Mouse (Mus musculus) liver, embryonic 13.5 days (tissue): ENCODE measurements around the gene Tmem107. TPM values are rescaled to one million over a fixed set of nuclear protein-coding genes. Genes with fewer than 3 reads are reported as not detected.

ENCODE experiments used
- ATAC-seq: fragments of 200-750 bp; cut with Nextera tagmentation; 2 replicates; pipeline ENCODE4 v1.8.0; 2017; ENCODE audit warnings: low read depth, mild to moderate bottlenecking, moderate number of reproducible peaks, moderate library complexity
- DNase-seq: peaks from one replicate; pipeline ENCODE4 v3.0.0; 2022
- H3K27ac ChIP-seq: fragments of 300-500 bp; sonication (generic); 2 replicates; pipeline ENCODE4 v1.5.1; 2015; ENCODE audit warnings: moderate library complexity, mild to moderate bottlenecking, inconsistent platforms
- H3K27me3 ChIP-seq: fragments of 300-500 bp; sonication (generic); 2 replicates; pipeline ENCODE4 v1.6.1; 2015; ENCODE audit warnings: mild to moderate bottlenecking, inconsistent platforms
- H3K36me3 ChIP-seq: fragments of 300-500 bp; sonication (generic); 2 replicates; pipeline ENCODE4 v1.6.1; 2015; ENCODE audit warnings: mild to moderate bottlenecking, inconsistent platforms
- H3K4me1 ChIP-seq: fragments of 300-500 bp; sonication (generic); replicated peaks from 2 replicates; pipeline ENCODE4 v1.6.1; 2015; ENCODE audit warnings: inconsistent platforms
- H3K4me2 ChIP-seq: fragments of 300-500 bp; sonication (generic); 2 replicates; pipeline ENCODE4 v1.6.1; 2015; ENCODE audit warnings: inconsistent platforms, mild to moderate bottlenecking, moderate library complexity
- H3K4me3 ChIP-seq: fragments of 300-500 bp; sonication (generic); replicated peaks from 2 replicates; pipeline ENCODE4 v1.5.1; 2015; ENCODE audit warnings: mild to moderate bottlenecking, inconsistent platforms
- H3K9ac ChIP-seq: fragments of 300-500 bp; sonication (generic); 2 replicates; pipeline ENCODE4 v1.6.1; 2015; ENCODE audit warnings: mild to moderate bottlenecking, inconsistent platforms
- H3K9me3 ChIP-seq: fragments of 300-500 bp; sonication (generic); replicated peaks from 2 replicates; pipeline ENCODE4 v1.6.1; 2016; ENCODE audit warnings: inconsistent platforms
- WGBS: fragments of 180-500 bp; shearing (Covaris S2); methylation state at CpG from one replicate; pipeline ENCODE4 v1.1.7; 2015; ENCODE audit not compliant: insufficient replicate concordance; 5-methylcytosine and 5-hydroxymethylcytosine counted together
- polyA plus RNA-seq: library from polyadenylated mRNA; unstranded; fragments of >200 nt; fragmentation: Nextera tagmentation; extraction: Ambion mirVana; gene quantifications from 2 replicates; pipeline ENCODE4 v1.2.1, GENCODE M21; 2015

Gene Tmem107
- 30.8 and 31.7 TPM in 2 replicates for polyA plus RNA-seq

- Histone ChIP-seq H3K4me2 (peak within 1 kb of the TSS; percentile 89), H3K9me3 (no peaks in the 10 kb centered on the region), H3K36me3 (no peaks in the 10 kb centered on the region), H3K9ac (peak within 1 kb of the TSS; percentile 85), H3K4me3 (peak within 1 kb of the TSS; percentile 75), H3K27ac (peak within 1 kb of the TSS; percentile 90), H3K4me1 (peaks cover 66% of the 10 kb centered on the region), H3K27me3 (no peaks in the 10 kb centered on the region)
- DNase-seq: peak; percentile 91
- peak; percentile 76 for ATAC-seq
- under 1% methylated on average over 47 of the region's 47 CpGs for WGBS
These were observed at the start of gene Tmem107 for GRCm38 (mm10) chr11:69070590-69071222. Gene Tmem107 (plus strand): TSS chr11:69070806.

DNA sequence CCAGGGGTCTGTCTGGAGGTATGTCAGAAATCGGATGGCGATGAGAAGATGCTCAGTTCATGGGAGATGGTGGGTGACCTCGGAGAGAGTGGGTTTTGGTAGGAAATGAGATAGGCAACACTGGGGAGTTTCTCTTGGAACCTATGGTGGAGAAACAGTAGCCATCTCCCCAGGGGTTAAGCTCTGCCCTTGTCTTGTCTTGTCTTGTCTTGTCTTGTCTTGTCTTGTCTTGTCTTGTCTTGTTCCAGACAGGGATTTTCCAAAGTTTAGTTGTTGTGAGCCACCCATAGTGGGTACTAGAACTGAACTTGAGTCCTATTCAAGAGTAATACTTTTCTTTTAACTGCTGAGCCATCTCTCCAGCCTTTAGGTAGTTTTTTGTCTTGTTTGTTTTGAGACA is 44.0 kb upstream of the Tmem107 start:
- Histone ChIP-seq H3K9me3 (no peaks in the 10 kb centered on the region), H3K4me3 (no peak overlapping the region), H3K4me1 (no peaks in the 10 kb centered on the region), H3K36me3 (peaks cover 97% of the 10 kb centered on the region), H3K27ac (no peak overlapping the region), H3K4me2 (no peak overlapping the region), H3K9ac (no peak overlapping the region), H3K27me3 (no peaks in the 10 kb centered on the region)
- DNase-seq (no peak), ATAC-seq (no peak)
- WGBS: 89% methylated on average over 3 of the region's 3 CpGs

DNA sequence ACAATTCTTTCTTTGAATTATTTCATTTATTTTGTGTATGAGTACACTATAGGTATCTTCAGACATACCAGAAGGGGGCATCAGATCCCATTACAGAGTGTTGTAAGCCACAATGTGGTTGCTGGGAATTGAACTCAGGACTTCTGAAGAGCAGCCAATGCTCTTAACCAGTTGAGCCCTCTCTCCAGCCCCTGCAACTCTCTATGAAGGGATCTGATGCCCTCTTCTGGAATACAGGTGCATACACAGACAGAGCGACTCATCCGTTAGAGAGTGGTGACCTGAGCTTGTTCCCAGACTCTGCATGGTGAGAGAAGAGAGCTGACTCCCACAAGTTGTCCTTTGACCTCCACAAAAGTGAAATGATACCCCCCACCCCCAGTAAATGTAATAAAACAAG is 41.8 kb upstream of the Tmem107 start:
- DNase-seq: no peak
- Histone ChIP-seq H3K27ac (no peak overlapping the region), H3K27me3 (no peaks in the 10 kb centered on the region), H3K4me1 (no peaks in the 10 kb centered on the region), H3K9me3 (no peaks in the 10 kb centered on the region), H3K36me3 (peaks cover 97% of the 10 kb centered on the region), H3K4me3 (no peak overlapping the region), H3K9ac (no peak overlapping the region), H3K4me2 (no peak overlapping the region)
- WGBS: 65% methylated on average over 2 of the region's 2 CpGs
- ATAC-seq: peak; percentile 45; the same call in 1 of the 2 replicates

DNA sequence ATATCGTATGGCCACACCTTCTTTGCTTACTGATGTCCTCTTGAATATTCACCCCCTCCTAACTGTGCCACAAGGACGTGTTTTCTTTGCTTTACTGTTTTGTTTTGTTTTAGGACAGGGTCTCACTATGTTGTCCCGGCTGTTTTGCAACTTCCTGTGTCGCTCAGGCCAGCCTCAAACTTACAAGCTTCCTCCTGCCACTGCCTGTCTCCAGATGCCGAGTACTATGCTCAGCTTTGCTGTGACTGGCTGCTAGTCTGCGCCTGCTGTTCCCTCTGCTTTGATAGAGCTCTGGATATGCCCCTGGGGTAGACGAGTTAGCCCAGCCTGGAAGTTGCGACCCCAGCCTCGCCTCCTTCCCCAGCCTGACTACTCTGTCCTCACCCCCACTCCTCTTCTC is 37.1 kb upstream of the Tmem107 start:
- no peak overlapping the region for H3K4me3 ChIP-seq
- no peak overlapping the region for H3K4me2 ChIP-seq
- DNase-seq (no peak), ATAC-seq (no peak)
- 56% methylated on average over 9 of the region's 9 CpGs for WGBS
- H3K36me3 ChIP-seq: peaks cover 68% of the 10 kb centered on the region
- no peaks in the 10 kb centered on the region for H3K9me3 ChIP-seq
- no peak overlapping the region for H3K9ac ChIP-seq
- peaks cover 22% of the 10 kb centered on the region for H3K4me1 ChIP-seq
- H3K27me3 ChIP-seq: no peaks in the 10 kb centered on the region
- H3K27ac ChIP-seq: no peak overlapping the region

DNA sequence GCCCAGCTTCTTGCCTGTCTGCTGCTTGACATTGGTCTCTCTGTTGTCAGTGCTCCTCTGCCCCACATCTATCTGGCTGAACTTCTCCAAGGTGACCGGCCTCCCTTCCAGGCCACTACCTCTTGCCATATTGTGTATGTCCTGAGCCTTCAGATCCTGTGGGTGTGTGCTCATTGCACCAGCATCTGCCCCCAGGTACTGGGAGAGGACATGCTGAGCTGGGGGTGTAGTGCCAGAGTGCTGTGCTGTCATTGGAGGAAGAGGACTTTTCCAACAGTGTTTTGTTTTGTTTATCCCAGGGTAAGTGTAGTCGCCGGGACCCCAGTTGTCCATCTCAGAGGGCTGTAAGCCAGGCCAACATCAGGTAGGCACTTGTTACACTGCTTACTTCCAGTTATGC is 36.0 kb upstream of the Tmem107 start:
- Histone ChIP-seq H3K27ac (no peak overlapping the region), H3K4me3 (no peak overlapping the region), H3K27me3 (no peaks in the 10 kb centered on the region), H3K9me3 (no peaks in the 10 kb centered on the region), H3K36me3 (peaks cover 58% of the 10 kb centered on the region), H3K4me2 (no peak overlapping the region), H3K9ac (no peak overlapping the region), H3K4me1 (peaks cover 32% of the 10 kb centered on the region)
- 82% methylated on average over 3 of the region's 3 CpGs for WGBS
- ATAC-seq (no peak), DNase-seq (no peak)

- Histone ChIP-seq H3K4me1 (peaks cover 35% of the 10 kb centered on the region), H3K36me3 (peaks cover 50% of the 10 kb centered on the region), H3K9ac (0 out of 2 replicates have a peak overlapping the region, but pooled peaks have one; percentile 30), H3K4me3 (no peak overlapping the region), H3K27me3 (no peaks in the 10 kb centered on the region), H3K27ac (peak overlapping the region; percentile 40; the same call in 1 of the 2 replicates), H3K4me2 (peak overlapping the region; percentile 94), H3K9me3 (no peaks in the 10 kb centered on the region)
- WGBS: 80% methylated on average over 9 of the region's 9 CpGs
- DNase-seq (no peak), ATAC-seq (no peak)
These were observed 35.2 kb upstream of the Tmem107 start for GRCm38 (mm10) chr11:69035411-69035810.

DNA sequence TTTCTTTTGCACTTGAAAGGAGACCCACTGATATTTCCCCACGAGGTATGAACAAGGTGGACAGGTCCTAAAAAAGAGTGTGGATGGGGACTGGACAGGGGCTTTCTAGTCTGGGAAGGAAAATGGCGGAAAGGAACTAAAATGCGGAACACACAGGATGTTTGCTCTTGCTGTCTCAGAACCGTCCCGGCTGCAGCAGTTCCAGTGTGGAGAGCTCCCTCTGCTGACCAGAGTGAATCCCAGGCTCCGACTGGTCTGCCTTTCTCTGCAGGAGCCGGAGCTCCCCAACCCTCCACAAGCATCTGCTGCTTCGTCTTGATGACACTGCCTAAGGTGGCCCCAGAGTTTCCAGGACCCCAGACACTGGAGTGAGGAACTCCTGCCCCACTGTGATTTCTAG is 34.8 kb upstream of the Tmem107 start:
- WGBS: 6% methylated on average over 8 of the region's 8 CpGs
- H3K27me3 ChIP-seq: no peaks in the 10 kb centered on the region
- ATAC-seq: peak; percentile 40
- DNase-seq: peak; percentile 81
- H3K4me3 ChIP-seq: peak overlapping the region; percentile 79
- H3K36me3 ChIP-seq: peaks cover 45% of the 10 kb centered on the region
- peaks cover 37% of the 10 kb centered on the region for H3K4me1 ChIP-seq
- H3K27ac ChIP-seq: peak overlapping the region; percentile 40
- peak overlapping the region; percentile 39 for H3K9ac ChIP-seq
- H3K4me2 ChIP-seq: peak overlapping the region; percentile 94
- no peaks in the 10 kb centered on the region for H3K9me3 ChIP-seq

- WGBS: 8% methylated on average over 20 of the region's 20 CpGs
These were observed 33.9 kb upstream of the Tmem107 start for GRCm38 (mm10) chr11:69036486-69037230.

DNA sequence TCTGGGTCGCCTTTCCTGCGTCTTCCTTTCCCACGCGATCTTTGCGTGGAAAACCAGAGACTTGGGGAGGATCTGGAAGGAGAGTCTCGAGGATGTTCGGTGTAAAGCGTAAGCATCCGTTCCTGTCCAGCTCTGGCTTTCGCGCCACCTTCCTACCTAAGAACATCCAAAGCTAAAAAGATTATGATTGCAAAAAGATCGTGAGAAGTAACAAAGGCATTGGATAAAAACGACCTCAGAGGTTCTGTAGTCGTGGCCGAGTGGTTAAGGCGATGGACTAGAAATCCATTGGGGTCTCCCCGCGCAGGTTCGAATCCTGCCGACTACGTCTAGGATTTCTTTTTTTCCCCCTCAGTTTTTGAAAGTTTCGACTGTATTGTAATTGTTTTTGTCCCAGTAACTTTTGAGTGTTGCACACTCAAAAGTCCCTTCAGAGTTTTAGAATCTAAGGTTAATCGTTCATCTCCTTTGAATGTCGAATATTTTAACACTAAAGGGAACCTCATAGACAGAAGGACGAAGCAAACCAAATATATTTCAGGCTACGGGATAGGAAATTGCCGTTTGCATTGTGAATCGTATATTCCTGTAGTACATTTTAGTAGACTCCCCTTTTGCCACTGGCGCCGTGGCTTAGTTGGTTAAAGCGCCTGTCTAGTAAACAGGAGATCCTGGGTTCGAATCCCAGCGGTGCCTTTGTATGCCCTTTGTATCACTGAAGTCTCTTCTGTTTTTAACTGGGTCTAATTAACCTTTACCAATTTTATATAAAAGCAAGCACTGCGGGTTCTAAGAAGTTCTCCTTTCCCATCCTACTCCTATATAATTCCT is 33.2 kb upstream of the Tmem107 start:
- Histone ChIP-seq H3K4me1 (peaks cover 39% of the 10 kb centered on the region), H3K36me3 (peaks cover 31% of the 10 kb centered on the region), H3K27me3 (no peaks in the 10 kb centered on the region), H3K4me3 (peak overlapping the region; percentile 79), H3K27ac (peak overlapping the region; percentile 75), H3K4me2 (peak overlapping the region; percentile 94), H3K9me3 (no peaks in the 10 kb centered on the region), H3K9ac (peak overlapping the region; percentile 80)
- WGBS: under 1% methylated on average over 34 of the region's 34 CpGs
- peak; percentile 82 for DNase-seq
- ATAC-seq: peak; percentile 28; the same call in 1 of the 2 replicates

More at GRCm38 (mm10) chr11:69036486-69037230, 33.9 kb upstream of the Tmem107 start:
- Histone ChIP-seq H3K4me3 (peak overlapping the region; percentile 79), H3K27me3 (no peaks in the 10 kb centered on the region), H3K36me3 (peaks cover 37% of the 10 kb centered on the region), H3K9ac (peak overlapping the region; percentile 80), H3K9me3 (no peaks in the 10 kb centered on the region), H3K27ac (peak overlapping the region; percentile 75), H3K4me2 (peak overlapping the region; percentile 94), H3K4me1 (peaks cover 39% of the 10 kb centered on the region)
- DNase-seq (peak; percentile 83), ATAC-seq (0 out of 2 replicates have a peak, but pooled peaks have one; percentile 16)

DNA sequence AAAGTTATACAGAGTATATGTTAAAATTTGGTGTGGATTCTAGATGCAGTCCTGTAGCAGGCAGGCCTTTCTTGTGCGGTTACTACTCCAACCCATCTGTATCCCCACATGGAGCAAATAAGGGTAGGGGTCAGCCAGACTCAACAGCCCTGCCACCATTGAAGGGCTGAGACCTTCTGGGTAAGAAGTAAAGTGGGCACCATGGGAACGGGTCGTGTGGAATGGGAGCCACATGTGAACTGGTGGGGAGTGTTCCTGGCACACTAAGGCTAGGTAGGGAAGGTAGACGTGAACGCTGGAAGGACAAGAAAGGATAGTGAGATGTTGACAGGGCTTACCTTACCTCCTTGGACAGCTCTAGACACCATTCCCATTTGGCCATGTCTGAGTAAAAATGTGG is 32.4 kb upstream of the Tmem107 start:
- H3K36me3 ChIP-seq: peaks cover 24% of the 10 kb centered on the region
- H3K27me3 ChIP-seq: no peaks in the 10 kb centered on the region
- peak overlapping the region; percentile 91 for H3K4me2 ChIP-seq
- DNase-seq (no peak), ATAC-seq (no peak)
- 64% methylated on average over 5 of the region's 5 CpGs for WGBS
- H3K9me3 ChIP-seq: no peaks in the 10 kb centered on the region
- no peak overlapping the region for H3K27ac ChIP-seq
- peaks cover 39% of the 10 kb centered on the region for H3K4me1 ChIP-seq
- H3K9ac ChIP-seq: 0 out of 2 replicates have a peak overlapping the region, but pooled peaks have one; percentile 78
- peak overlapping the region; percentile 74; the same call in 1 of the 2 replicates for H3K4me3 ChIP-seq
